Mouse (Mus musculus): Measurements from ENCODE around the gene Ndufs3.

GRCm38 (mm10) chr2:90921178-90921577 is 16.6 kb upstream of the Ndufs3 start:
- TF ChIP-seq POLR2A (IDR thresholded peaks at IDR 0.05; ENCODE audit: borderline replicate concordance, control insufficient read depth, low read depth, low read length) (no peak), CTCF (IDR thresholded peaks at IDR 0.05; ENCODE audit: control insufficient read depth, insufficient read depth, low read length) (no peak)
